ENCODE assay signal across 13 mouse cellular contexts in genomic region chr19:57244281-57244680, GRCm38 (mm10).
"Had no signal": no experiment of that assay in that cellular context is flagged by ENCODE, and none has a peak within 500 bp of the region (broad histone marks: within the 10 kb centered on the region; RNA-seq: fewer than 3 reads in every experiment).

No protein-coding gene starts in this region.

- DNase-seq: left cerebral cortex, postnatal 4 days; lung, postnatal 14 days; right cerebral cortex, adult 18-20 months; thymus, adult 18-20 months; thymus, postnatal 14 days had no signal

- H3K27ac ChIP-seq: kidney, embryonic 15.5 days; limb, embryonic 13.5 days; liver, embryonic 12.5 days; lung, embryonic 15.5 days; macrophage; midbrain, embryonic 12.5 days had no signal

- H3K27me3 ChIP-seq: kidney, embryonic 15.5 days; liver, embryonic 12.5 days; lung, embryonic 15.5 days; midbrain, embryonic 12.5 days had no signal

- ATAC-seq: liver, embryonic 12.5 days; midbrain, embryonic 16.5 days had no signal

- H3K36me3 ChIP-seq: kidney, embryonic 15.5 days; limb, embryonic 13.5 days; liver, embryonic 12.5 days; lung, embryonic 15.5 days; midbrain, embryonic 12.5 days had no signal

- H3K4me3 ChIP-seq: kidney, embryonic 15.5 days; limb, embryonic 13.5 days; liver, embryonic 12.5 days; lung, embryonic 15.5 days; megakaryocyte, embryonic 14.5 days; midbrain, embryonic 12.5 days had no signal

- H3K9ac ChIP-seq: kidney, embryonic 15.5 days; limb, embryonic 13.5 days; liver, embryonic 12.5 days; lung, embryonic 15.5 days; midbrain, embryonic 12.5 days had no signal

- H3K4me2 ChIP-seq: kidney, embryonic 15.5 days; liver, embryonic 12.5 days; lung, embryonic 15.5 days; midbrain, embryonic 12.5 days had no signal

- H3K4me1 ChIP-seq: liver, embryonic 12.5 days; megakaryocyte, embryonic 14.5 days; midbrain, embryonic 12.5 days had no signal

- H3K9me3 ChIP-seq: kidney, embryonic 15.5 days; limb, embryonic 13.5 days; liver, embryonic 12.5 days; lung, embryonic 15.5 days; megakaryocyte, embryonic 14.5 days; midbrain, embryonic 12.5 days had no signal
